Mouse (Mus musculus) stomach, embryonic 16.5 days (tissue): ENCODE measurements at regions not wholly inside any gene's neighbourhood (a gene's known extent, or its start where the extent isn't known, plus 50 kb on each side); places are given as distances from the start of the nearest gene placed in this dataset.
A peak's percentile ranks its signal among the peaks of the same experiment; 100 is the strongest.

Experiments
- ATAC-seq: fragments of 200-750 bp; cut with Nextera tagmentation; 2 replicates; pipeline ENCODE4 v1.8.0; 2017; ENCODE audit warnings: moderate number of reproducible peaks, moderate TSS enrichment; ENCODE audit not compliant: insufficient read depth, low FRiP score
- H3K27ac ChIP-seq: fragments of 300-500 bp; sonication (generic); 2 replicates; pipeline ENCODE4 v1.5.1; 2014; ENCODE audit warnings: low read length
- H3K27me3 ChIP-seq: fragments of 300-500 bp; sonication (generic); 2 replicates; pipeline ENCODE4 v1.6.1; 2014; ENCODE audit warnings: low read length, control low read depth, mixed read lengths; ENCODE audit not compliant: control insufficient read depth, insufficient read depth
- H3K36me3 ChIP-seq: fragments of 300-500 bp; sonication (generic); 2 replicates; pipeline ENCODE4 v1.6.1; 2014; ENCODE audit warnings: low read length; ENCODE audit not compliant: control insufficient read depth, insufficient read depth
- H3K4me1 ChIP-seq: fragments of 300-500 bp; sonication (generic); 2 replicates; pipeline ENCODE4 v1.6.1; 2014; ENCODE audit warnings: low read length, control low read depth, mixed read lengths; ENCODE audit not compliant: control insufficient read depth, insufficient read depth
- H3K4me2 ChIP-seq: fragments of 300-500 bp; sonication (generic); 2 replicates; pipeline ENCODE4 v1.6.1; 2014; ENCODE audit warnings: low read depth, low read length, mixed read lengths
- H3K4me3 ChIP-seq: fragments of 300-500 bp; sonication (generic); replicated peaks from 2 replicates; pipeline ENCODE4 v1.5.1; 2014; ENCODE audit warnings: mild to moderate bottlenecking, low read length
- H3K9ac ChIP-seq: fragments of 300-500 bp; sonication (generic); 2 replicates; pipeline ENCODE4 v1.6.1; 2014; ENCODE audit warnings: low read length
- H3K9me3 ChIP-seq: fragments of 300-500 bp; sonication (generic); replicated peaks from 2 replicates; pipeline ENCODE4 v1.6.1; 2016; ENCODE audit warnings: low read length, control low read depth; ENCODE audit not compliant: control insufficient read depth
- WGBS: fragments of 180-500 bp; shearing (Covaris S2); extraction: QIAGEN DNeasy Blood & Tissue Kit; methylation state at CpG from one replicate; pipeline ENCODE4 v1.1.7; 2014; 5-methylcytosine and 5-hydroxymethylcytosine counted together

DNA sequence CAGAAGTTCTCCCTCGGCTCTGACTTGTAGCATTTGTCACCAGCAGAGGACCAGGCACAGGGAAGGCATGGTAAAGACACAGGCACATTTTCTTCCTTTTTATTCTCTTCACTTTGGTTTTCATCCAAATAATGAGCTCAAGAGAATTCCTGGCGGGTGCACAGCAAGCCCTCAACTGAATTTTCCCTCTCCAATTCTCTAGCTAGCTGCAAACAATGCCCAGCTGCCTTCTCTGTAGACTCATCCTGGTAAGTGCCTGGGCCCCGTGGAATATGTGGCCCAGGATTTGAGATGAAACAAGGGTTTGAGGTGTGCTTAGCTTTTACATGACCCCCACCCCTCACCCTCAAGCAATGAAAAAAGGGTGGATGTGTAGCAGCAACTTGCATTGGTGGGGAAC lies 90.4 kb downstream of the Otol1 start:
- H3K4me1 ChIP-seq, result no peaks in the 10 kb centered on the region
- H3K36me3 ChIP-seq, result no peaks in the 10 kb centered on the region
- H3K27me3 ChIP-seq, result no peaks in the 10 kb centered on the region
- H3K9ac ChIP-seq, result no peak overlapping the region
- ATAC-seq, result no peak
- WGBS, result 55% methylated on average over 3 of the region's 3 CpGs
- no peak overlapping the region for H3K4me2 ChIP-seq
- H3K9me3 ChIP-seq, result no peaks in the 10 kb centered on the region
- no peak overlapping the region for H3K4me3 ChIP-seq
- no peak overlapping the region for H3K27ac ChIP-seq

GRCm38 (mm10) chr3:70102091-70102490 lies 94.7 kb downstream of the Otol1 start:
- 52% methylated on average over 7 of the region's 7 CpGs for WGBS
- Histone ChIP-seq H3K27me3 (no peaks in the 10 kb centered on the region), H3K4me1 (no peaks in the 10 kb centered on the region), H3K9ac (no peak overlapping the region), H3K9me3 (no peaks in the 10 kb centered on the region), H3K4me2 (no peak overlapping the region), H3K27ac (no peak overlapping the region), H3K4me3 (no peak overlapping the region), H3K36me3 (no peaks in the 10 kb centered on the region)
- ATAC-seq, result no peak

- Histone ChIP-seq H3K4me1 (no peaks in the 10 kb centered on the region), H3K36me3 (no peaks in the 10 kb centered on the region), H3K27me3 (no peaks in the 10 kb centered on the region), H3K9ac (no peak overlapping the region), H3K4me2 (no peak overlapping the region), H3K4me3 (no peak overlapping the region), H3K27ac (no peak overlapping the region), H3K9me3 (no peaks in the 10 kb centered on the region)
- 68% methylated on average over 10 of the region's 10 CpGs for WGBS
- ATAC-seq, result no peak
These were observed 95.3 kb downstream of the Otol1 start for GRCm38 (mm10) chr3:70102593-70103213.

DNA sequence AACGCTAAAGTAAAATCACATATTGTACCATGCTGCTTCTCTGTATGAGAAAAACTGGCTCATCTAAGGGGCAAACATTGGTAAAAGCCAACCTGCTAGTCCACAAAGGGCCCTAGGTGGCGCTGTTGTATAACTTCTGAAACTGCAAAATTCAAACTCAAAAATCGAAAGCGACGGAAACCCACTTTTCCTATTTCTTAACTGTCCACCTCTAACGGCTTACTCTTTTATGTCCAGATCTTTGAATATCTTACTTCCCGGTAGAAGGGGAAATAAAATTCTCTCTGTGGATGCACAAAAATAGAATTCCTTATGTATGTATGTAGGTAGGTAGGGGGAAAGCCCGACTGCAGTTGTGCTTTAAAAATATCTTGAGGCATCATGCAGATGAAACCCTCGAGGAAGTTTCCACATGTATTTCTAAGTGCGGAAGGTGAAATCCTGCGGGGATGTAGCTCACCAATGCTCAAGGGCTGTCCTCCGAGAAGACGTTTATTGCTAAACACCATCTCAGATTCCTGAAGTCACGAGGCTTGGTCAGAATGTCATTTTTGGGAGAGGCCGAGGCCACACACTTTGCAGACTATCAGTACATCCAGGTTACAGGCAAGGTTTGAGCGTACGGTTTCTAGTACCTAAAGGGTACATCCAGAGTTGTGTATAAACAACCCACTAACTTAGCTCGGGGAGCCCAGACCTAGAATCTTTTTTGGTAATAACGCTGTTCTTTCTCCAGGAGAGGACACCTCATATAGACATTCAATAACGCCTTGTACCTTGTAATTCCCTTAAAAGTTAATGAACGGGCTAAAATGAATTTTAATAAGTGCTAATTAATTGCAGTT lies 96.8 kb downstream of the Otol1 start:
- Histone ChIP-seq H3K27ac (peak overlapping the region; percentile 52; the same call in 1 of the 2 replicates), H3K9ac (peak overlapping the region; percentile 72), H3K4me1 (no peaks in the 10 kb centered on the region), H3K4me3 (peak overlapping the region; percentile 61), H3K36me3 (no peaks in the 10 kb centered on the region), H3K9me3 (no peaks in the 10 kb centered on the region), H3K27me3 (no peaks in the 10 kb centered on the region), H3K4me2 (peak overlapping the region; percentile 98)
- ATAC-seq, result no peak
- WGBS, result 4% methylated on average over 21 of the region's 21 CpGs

GRCm38 (mm10) chr3:70104828-70105399 lies 97.5 kb downstream of the Otol1 start:
- no peaks in the 10 kb centered on the region for H3K36me3 ChIP-seq
- H3K4me3 ChIP-seq, result peak overlapping the region; percentile 61
- H3K27ac ChIP-seq, result no peak overlapping the region
- H3K9me3 ChIP-seq, result no peaks in the 10 kb centered on the region
- 15% methylated on average over 7 of the region's 7 CpGs for WGBS
- H3K9ac ChIP-seq, result peak overlapping the region; percentile 72
- H3K27me3 ChIP-seq, result no peaks in the 10 kb centered on the region
- peak overlapping the region; percentile 98 for H3K4me2 ChIP-seq
- ATAC-seq, result peak; percentile 60; the same call in 1 of the 2 replicates
- H3K4me1 ChIP-seq, result no peaks in the 10 kb centered on the region

- 70% methylated on average over 1 of the region's 1 CpGs for whole genome bisulfite sequencing
- no peak overlapping the region for H3K9ac ChIP-seq
- H3K4me1 ChIP-seq, result no peaks in the 10 kb centered on the region
- H3K36me3 ChIP-seq, result no peaks in the 10 kb centered on the region
- H3K4me2 ChIP-seq, result no peak overlapping the region
- no peak for ATAC-seq
- H3K9me3 ChIP-seq, result no peaks in the 10 kb centered on the region
- no peak overlapping the region for H3K4me3 ChIP-seq
- H3K27me3 ChIP-seq, result no peaks in the 10 kb centered on the region
- H3K27ac ChIP-seq, result no peak overlapping the region
These were observed 98.1 kb downstream of the Otol1 start for GRCm38 (mm10) chr3:70105561-70105960.

DNA sequence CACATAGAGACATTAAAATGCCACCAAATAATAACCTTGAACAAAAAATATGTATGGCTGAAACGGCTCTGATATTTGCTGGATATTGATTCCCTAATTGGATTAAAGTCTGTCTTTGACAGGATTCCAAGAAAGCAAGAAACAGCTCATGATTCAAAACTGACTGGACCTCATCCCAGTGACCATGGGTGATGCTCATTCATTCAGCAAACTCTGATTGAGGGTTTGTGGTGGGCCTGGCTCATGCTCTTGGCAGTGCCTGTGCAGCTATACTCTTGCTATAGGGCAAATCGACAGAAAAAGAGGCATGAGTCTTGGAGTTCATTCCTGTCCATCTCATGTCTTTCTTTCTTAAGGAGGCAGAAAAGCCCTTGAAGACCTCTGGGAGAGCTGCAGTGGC lies 98.7 kb downstream of the Otol1 start:
- H3K4me3 ChIP-seq, result no peak overlapping the region
- no peak overlapping the region for H3K4me2 ChIP-seq
- 79% methylated on average over 2 of the region's 2 CpGs for WGBS
- H3K27ac ChIP-seq, result no peak overlapping the region
- no peaks in the 10 kb centered on the region for H3K27me3 ChIP-seq
- H3K4me1 ChIP-seq, result no peaks in the 10 kb centered on the region
- H3K9ac ChIP-seq, result no peak overlapping the region
- ATAC-seq, result no peak
- no peaks in the 10 kb centered on the region for H3K36me3 ChIP-seq
- H3K9me3 ChIP-seq, result no peaks in the 10 kb centered on the region

DNA sequence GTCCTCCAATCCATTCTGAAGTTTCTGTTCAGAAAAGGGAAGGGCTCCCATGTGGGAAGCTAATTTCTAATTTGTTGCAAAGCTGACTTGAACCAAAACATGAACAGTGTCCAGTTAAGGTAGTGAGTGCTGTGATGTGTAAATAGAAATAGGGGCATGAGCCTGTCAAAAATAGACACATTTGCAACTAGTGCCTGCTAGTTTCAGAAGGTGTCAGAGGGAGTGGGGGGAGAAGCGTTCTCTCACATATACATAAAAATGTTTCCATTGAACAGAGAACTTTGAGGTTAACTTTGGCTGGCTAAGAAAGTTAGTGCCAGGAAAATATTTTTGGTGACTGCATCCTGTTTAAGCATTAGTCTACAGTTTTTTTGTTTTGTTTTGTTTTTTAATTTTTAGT lies 118.8 kb downstream of the Otol1 start:
- no peaks in the 10 kb centered on the region for H3K27me3 ChIP-seq
- H3K9ac ChIP-seq, result no peak overlapping the region
- no peak overlapping the region for H3K4me2 ChIP-seq
- no peak overlapping the region for H3K27ac ChIP-seq
- H3K9me3 ChIP-seq, result no peaks in the 10 kb centered on the region
- no peak for ATAC-seq
- H3K4me3 ChIP-seq, result no peak overlapping the region
- H3K4me1 ChIP-seq, result no peaks in the 10 kb centered on the region
- no peaks in the 10 kb centered on the region for H3K36me3 ChIP-seq
- 83% methylated on average over 1 of the region's 1 CpGs for WGBS
